Mouse (Mus musculus): ENCODE data around the gene Pgghg. TPM values are rescaled to one million over a fixed set of nuclear protein-coding genes. Genes with fewer than 3 reads are reported as not detected.
A peak's percentile ranks its signal among the peaks of the same experiment; 100 is the strongest.
"Not testable (repeated sequence)": the region's sequence is repeated elsewhere in the genome, so short reads cannot be mapped to it uniquely, and the experiment has no call there.

Pgghg gene
- polyA plus RNA-seq, 1 experiment from 2014 or later: 6.3 TPM

DNA sequence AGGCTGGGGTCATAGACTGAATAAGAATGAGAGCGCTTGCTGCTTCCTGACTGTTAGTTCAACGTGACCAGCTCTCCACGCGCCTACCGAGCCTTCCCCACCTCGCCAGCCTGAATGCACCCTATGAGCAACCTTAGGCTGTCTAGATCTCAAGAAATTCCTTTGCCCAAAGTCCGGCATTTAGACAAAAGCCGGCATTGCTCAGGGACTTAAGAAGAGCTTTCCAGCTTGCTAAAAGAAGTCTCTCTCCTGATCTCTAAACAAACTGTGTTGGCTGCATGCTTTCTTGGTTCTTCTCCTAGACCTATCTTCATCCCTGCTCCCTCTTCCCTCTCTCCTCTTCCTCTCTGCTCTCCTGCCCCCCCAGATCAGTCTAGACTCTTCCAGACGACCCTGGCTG is 33.7 kb downstream of the Pgghg start:
- DNase-seq (no peak), ATAC-seq (no peak)
- Histone ChIP-seq H3K4me3 (ENCODE audit: low read depth, low read length) (no peak overlapping the region), H3K27me3 (ENCODE audit: insufficient read depth, low read length) (no peaks in the 10 kb centered on the region), H3K9ac (replicated peaks) (no peak overlapping the region), H3K9me3 (ENCODE audit: low read length) (no peaks in the 10 kb centered on the region), H3K36me3 (replicated peaks; ENCODE audit: insufficient read depth, low read length) (no peaks in the 10 kb centered on the region), H3K4me2 (ENCODE audit: low read depth, low read length) (no peak overlapping the region), H3K4me1 (ENCODE audit: insufficient read depth) (no peaks in the 10 kb centered on the region), H3K27ac (ENCODE audit: low read depth) (no peak overlapping the region)
- WGBS (ENCODE audit: insufficient replicate concordance): 33% methylated on average over 9 of the region's 9 CpGs
- no peak for TF ChIP-seq CTCF (IDR thresholded peaks at IDR 0.05; ENCODE audit: low read depth)
- no peak for TF ChIP-seq EP300 (IDR thresholded peaks at IDR 0.05; ENCODE audit: low read depth)

DNA sequence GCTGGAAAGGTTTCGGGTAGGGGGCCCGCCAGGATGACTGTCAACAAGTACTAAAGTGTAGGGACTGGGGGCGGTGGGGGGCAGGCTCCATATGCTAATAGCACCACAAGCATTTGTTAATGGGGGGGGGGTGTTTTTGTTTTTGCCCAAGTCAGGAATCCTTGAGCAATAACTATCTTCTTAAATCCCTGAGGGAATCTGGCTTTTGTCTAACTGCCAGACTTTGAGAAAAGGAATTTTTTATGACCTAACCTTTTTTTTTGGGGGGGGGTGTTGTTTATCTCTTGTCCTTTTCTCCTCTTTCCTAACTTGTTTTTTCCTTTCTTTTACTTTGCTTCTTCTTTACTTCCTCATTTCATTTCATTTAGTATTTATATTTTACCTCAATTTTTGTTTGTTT is 34.3 kb downstream of the Pgghg start:
- TF ChIP-seq CTCF (IDR thresholded peaks at IDR 0.05; ENCODE audit: low read depth) (no peak), EP300 (IDR thresholded peaks at IDR 0.05; ENCODE audit: low read depth) (no peak)
- DNase-seq (no peak), ATAC-seq (no peak)
- H3K27ac ChIP-seq (ENCODE audit: low read depth): no peak overlapping the region
- no peaks in the 10 kb centered on the region for H3K9me3 ChIP-seq (ENCODE audit: low read length)
- H3K4me2 ChIP-seq (ENCODE audit: low read depth, low read length): no peak overlapping the region
- H3K4me1 ChIP-seq (ENCODE audit: insufficient read depth): no peaks in the 10 kb centered on the region
- no peaks in the 10 kb centered on the region for H3K36me3 ChIP-seq (replicated peaks; ENCODE audit: insufficient read depth, low read length)
- 75% methylated on average over 3 of the region's 3 CpGs for WGBS (ENCODE audit: insufficient replicate concordance)
- no peak overlapping the region for H3K4me3 ChIP-seq (ENCODE audit: low read depth, low read length)
- no peaks in the 10 kb centered on the region for H3K27me3 ChIP-seq (ENCODE audit: insufficient read depth, low read length)
- H3K9ac ChIP-seq (replicated peaks): no peak overlapping the region

DNA sequence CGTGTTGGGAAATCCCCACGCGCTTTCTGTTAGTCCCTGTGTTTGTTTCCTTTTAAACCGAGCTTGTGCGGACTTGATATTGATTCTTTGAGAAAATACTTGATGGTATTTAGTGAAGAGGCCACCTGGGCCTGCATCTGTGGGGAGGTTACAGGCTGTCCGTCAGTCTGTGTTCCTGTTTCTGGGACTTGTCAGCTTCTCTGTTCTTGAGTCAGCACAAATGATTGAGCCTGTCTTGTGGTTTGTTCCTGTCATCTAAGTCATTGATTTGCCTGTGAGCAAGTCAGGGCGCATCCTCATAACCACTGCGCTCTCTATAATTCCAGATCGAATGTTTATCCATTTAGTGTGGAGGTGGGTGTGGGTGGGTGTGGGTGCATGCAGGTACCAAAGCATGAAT is 35.5 kb downstream of the Pgghg start:
- H3K4me2 ChIP-seq (ENCODE audit: low read depth, low read length); H3K36me3 ChIP-seq (replicated peaks; ENCODE audit: insufficient read depth, low read length); H3K27me3 ChIP-seq (ENCODE audit: insufficient read depth, low read length); DNase-seq; H3K9ac ChIP-seq (replicated peaks); ATAC-seq; H3K4me3 ChIP-seq (ENCODE audit: low read depth, low read length); H3K9me3 ChIP-seq (ENCODE audit: low read length); H3K27ac ChIP-seq (ENCODE audit: low read depth); H3K4me1 ChIP-seq (ENCODE audit: insufficient read depth): not testable (repeated sequence)
- 54% methylated on average over 9 of the region's 9 CpGs for WGBS (ENCODE audit: insufficient replicate concordance)

DNA sequence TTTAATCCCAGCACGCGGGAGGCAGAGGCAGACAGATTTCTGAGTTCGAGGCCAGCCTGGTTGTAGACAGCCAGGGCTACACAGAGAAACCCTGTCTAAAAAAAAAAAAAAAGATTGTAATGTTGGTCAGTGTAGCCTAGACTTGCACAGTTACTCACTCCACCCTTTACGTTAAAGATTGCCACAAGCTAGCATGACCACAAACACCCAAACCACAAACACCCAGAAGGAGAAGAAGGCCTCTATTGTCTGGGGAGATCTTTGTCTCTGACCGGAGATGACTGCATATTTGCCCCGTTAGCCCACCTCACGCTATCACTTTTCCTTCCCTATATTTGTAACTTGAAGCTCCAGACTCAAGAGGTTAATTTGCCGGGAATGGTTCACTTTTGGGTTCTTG is 40.5 kb downstream of the Pgghg start:
- Histone ChIP-seq H3K9ac (replicated peaks) (no peak overlapping the region), H3K4me3 (ENCODE audit: low read depth, low read length) (no peak overlapping the region), H3K27ac (ENCODE audit: low read depth) (0 out of 2 replicates have a peak overlapping the region, but pooled peaks have one; percentile 44), H3K27me3 (ENCODE audit: insufficient read depth, low read length) (no peaks in the 10 kb centered on the region), H3K4me1 (ENCODE audit: insufficient read depth) (no peaks in the 10 kb centered on the region), H3K4me2 (ENCODE audit: low read depth, low read length) (no peak overlapping the region), H3K36me3 (replicated peaks; ENCODE audit: insufficient read depth, low read length) (no peaks in the 10 kb centered on the region), H3K9me3 (ENCODE audit: low read length) (no peaks in the 10 kb centered on the region)
- DNase-seq: no peak
- TF ChIP-seq CTCF (IDR thresholded peaks at IDR 0.05; ENCODE audit: low read depth) (no peak), EP300 (IDR thresholded peaks at IDR 0.05; ENCODE audit: low read depth) (peak; percentile 48; the same call in 1 of the 2 replicates)
- WGBS (ENCODE audit: insufficient replicate concordance): 37% methylated on average over 8 of the region's 8 CpGs
- ATAC-seq: peak; percentile 55

GRCm38 (mm10) chr7:140982971-140983370 is 41.8 kb downstream of the Pgghg start:
- WGBS (ENCODE audit: insufficient replicate concordance): 58% methylated on average over 7 of the region's 7 CpGs
- Histone ChIP-seq H3K27me3 (ENCODE audit: insufficient read depth, low read length) (no peaks in the 10 kb centered on the region), H3K4me1 (ENCODE audit: insufficient read depth) (no peaks in the 10 kb centered on the region), H3K9ac (replicated peaks) (no peak overlapping the region), H3K27ac (ENCODE audit: low read depth) (no peak overlapping the region), H3K4me2 (ENCODE audit: low read depth, low read length) (no peak overlapping the region), H3K4me3 (ENCODE audit: low read depth, low read length) (no peak overlapping the region), H3K36me3 (replicated peaks; ENCODE audit: insufficient read depth, low read length) (no peaks in the 10 kb centered on the region), H3K9me3 (ENCODE audit: low read length) (no peaks in the 10 kb centered on the region)
- ATAC-seq (no peak), DNase-seq (no peak)
- TF ChIP-seq EP300 (IDR thresholded peaks at IDR 0.05; ENCODE audit: low read depth) (no peak), CTCF (IDR thresholded peaks at IDR 0.05; ENCODE audit: low read depth) (no peak)

GRCm38 (mm10) chr7:140987182-140988138 is 46.3 kb downstream of the Pgghg start:
- ATAC-seq: no peak
- no peak overlapping the region for H3K4me3 ChIP-seq (ENCODE audit: low read depth, low read length)
- H3K9me3 ChIP-seq (ENCODE audit: low read length): no peaks in the 10 kb centered on the region
- TF ChIP-seq CTCF (IDR thresholded peaks at IDR 0.05; ENCODE audit: low read depth) (no peak), EP300 (IDR thresholded peaks at IDR 0.05; ENCODE audit: low read depth) (no peak)
- H3K27ac ChIP-seq (ENCODE audit: low read depth): peak overlapping the region; percentile 34
- no peak overlapping the region for H3K9ac ChIP-seq (replicated peaks)
- peak overlapping the region; percentile 45; the same call in 1 of the 2 replicates for H3K4me2 ChIP-seq (ENCODE audit: low read depth, low read length)
- no peak for DNase-seq
- H3K27me3 ChIP-seq (ENCODE audit: insufficient read depth, low read length): no peaks in the 10 kb centered on the region
- H3K4me1 ChIP-seq (ENCODE audit: insufficient read depth): no peaks in the 10 kb centered on the region
- WGBS (ENCODE audit: insufficient replicate concordance): 51% methylated on average over 17 of the region's 17 CpGs
- H3K36me3 ChIP-seq (replicated peaks; ENCODE audit: insufficient read depth, low read length): no peaks in the 10 kb centered on the region

Measured in liver, postnatal 0 days (tissue).